Mouse (Mus musculus): ENCODE measurements around the gene Pi16.
"Not testable (repeated sequence)": the region's sequence is repeated elsewhere in the genome, so short reads cannot be mapped to it uniquely, and the experiment has no call there.

Gene Pi16

DNA sequence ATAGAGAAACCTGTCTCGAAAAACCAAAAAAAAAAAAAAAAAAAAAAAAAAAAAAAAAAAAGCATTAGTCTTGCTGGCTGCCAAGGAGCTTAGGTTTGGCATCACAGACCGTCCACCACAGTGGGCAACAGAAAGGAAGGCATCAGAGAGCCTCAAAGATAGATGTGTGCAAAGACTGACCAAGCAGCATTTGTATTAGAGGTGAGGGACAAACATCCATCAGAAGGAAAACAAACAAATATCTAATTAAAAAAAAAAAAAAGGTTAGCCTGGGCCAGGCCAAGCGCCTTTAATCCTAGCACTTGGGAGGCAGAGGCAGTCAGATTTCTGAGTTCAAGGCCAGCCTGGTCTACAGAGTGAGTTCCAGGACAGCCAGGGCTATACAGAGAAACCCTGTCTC, at the start of gene Pi16:
Pi16 (plus strand) TSS at position 301 of the 400 bp plus-strand sequence.
- DNase-seq (ENCODE audit: extremely low spot score, low read depth, low spot score) = not testable (repeated sequence)

DNA sequence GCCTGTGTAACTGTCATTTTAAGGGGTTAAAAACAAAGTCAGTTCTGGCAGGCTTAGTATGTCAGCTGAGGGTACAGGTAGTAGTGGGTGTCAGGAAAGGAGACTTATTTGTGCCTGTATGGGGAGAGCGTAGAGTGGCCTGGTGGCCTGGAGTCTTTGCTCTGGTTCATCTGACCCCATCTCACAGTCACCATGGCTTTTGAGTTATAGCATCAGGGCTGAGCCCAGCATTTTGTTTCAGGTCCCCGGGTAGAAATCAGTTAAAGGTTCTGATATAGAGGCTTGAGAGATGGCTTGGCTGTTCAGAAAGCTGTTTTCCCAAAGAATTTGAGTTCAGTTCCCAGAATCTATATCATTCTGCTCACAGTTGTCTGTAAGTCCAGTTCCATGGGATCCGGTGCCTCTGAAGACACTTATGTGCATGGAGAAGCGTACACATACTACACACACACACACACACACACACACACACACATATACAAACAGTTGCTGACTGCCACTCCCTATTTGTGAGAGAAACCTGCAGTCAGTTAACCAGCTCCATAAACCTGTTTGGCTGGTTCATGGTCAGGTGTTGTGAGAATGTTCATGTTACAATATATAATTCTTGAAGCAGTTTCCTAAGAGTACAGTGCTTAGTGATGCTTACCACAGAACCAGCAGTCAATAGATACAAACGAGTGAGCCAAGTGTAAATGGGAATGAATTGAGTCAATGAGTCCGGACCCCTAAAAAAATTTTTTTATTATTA, 49.4 kb upstream of the Pi16 start:
- no peak for DNase-seq (ENCODE audit: extremely low spot score, low read depth, low spot score)

DNA sequence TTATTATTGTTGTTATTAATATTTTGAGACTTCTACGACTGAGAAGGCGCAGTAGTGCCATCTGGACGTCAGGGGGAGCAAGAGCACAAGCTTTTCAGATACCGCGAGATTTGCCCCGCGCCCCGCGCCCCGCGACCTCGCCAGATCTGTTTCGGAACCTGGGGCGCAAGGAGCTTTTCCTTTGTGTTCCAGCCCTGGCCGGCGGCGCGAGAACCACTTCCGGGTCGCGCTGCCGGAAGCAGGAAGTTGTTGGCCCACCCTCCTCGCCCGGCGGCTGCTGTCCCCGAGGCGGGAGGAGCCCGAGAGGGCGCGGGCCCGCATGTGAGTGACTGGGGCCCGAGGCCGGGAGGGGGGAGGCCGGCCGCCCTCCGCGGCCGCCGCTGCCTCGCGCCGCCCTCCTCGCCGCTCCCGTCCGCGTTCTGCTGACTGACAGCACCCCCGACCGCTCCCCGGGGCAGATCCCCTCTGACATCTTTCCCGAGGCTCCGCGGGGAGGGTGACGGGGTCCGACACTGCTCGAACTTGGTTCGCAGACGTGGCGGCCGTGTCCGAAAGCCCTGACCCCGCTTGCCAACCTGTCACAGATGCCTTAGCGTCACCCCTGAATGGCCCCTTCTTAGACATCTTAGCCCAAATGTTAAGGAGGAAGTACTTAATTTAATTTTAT, 48.7 kb upstream of the Pi16 start, which contains the start of gene BC004004:
BC004004 (plus strand) TSS at position 107 of the 667 bp plus-strand sequence.
- DNase-seq (ENCODE audit: extremely low spot score, low read depth, low spot score) = peak; percentile 73

DNA sequence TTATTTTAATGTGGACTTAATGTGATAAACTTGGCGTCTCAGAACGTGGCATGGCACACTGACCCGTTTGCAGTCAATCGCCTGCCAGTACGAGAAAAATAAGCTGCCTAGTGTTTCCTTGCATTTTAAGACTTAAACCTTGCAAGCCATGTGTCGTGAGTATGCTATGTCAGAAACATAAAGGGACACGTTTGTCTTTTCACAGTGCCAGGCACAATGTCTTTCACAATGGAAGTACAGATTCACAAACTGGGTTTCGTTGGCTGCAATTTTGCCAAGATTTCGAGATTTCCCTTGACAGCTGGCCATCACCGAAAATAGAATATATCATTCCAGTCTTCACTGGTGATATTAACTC, 48.2 kb upstream of the Pi16 start:
- DNase-seq (ENCODE audit: extremely low spot score, low read depth, low spot score) = no peak

DNA sequence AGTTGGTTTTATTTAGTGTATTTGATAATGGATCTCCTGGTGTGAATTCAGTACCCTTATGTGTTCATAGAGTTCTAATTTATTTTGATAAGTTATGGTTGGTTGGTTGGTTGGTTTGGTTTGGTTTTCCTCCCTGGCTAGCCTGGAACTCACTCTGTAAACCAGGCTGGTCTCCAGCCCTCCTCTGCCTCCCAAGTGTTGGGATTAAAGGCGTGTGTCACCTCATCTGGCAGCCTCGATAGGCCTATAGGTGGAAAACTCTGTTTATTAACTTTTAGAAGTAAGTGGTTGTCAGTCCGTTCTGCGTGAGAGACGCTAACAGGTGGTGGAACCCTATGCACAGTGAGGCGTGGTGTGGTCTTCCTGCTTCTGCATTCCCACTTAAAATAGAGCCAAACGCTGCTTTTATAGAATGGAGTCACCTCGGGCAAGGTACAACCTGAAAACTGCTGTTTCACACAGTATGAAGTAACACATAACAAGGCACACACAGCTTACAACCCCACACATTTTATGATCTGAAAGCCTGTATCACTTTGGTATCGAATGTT, 47.3 kb upstream of the Pi16 start:
- no peak for DNase-seq (ENCODE audit: extremely low spot score, low read depth, low spot score)

DNA sequence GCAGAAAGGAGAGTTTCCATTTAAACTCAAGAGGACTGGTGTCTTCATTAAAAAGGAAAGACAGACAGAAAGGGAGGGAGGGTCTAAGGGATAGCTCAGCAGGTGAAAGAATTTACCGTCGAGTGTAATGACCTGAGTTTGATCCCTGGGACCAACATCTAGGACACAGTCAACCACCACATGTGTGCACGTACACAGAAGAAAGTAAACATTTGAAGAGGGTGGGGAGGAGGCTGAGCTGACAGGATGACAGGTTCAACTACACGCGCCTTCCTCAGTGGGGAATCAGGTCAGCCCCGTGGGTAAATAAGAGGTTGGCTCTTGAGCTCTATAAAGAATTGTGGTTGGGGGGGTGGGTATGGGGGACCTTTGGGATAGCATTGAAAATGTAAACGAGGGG, 44.3 kb upstream of the Pi16 start:
- no peak for DNase-seq (ENCODE audit: extremely low spot score, low read depth, low spot score)

DNA sequence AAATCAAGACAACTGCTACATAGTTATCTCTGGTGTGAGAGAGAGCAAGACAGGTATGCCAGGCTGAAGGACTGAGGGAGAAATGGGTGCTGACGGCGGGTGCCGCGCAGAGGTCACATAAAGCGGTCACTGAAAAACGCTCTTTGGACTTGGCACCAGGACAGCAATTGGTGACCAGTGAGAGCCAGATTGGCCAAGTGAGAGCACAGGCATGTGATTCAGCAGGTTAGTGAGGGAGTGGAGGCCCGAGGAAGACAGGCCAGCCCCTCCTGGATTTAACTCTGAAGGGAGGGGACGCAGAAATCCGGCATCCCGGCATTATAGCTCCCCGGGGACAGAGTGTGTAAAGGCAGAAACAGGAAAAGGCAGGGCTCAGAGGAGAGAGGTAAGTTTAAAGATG, 43.6 kb upstream of the Pi16 start:
- no peak for DNase-seq (ENCODE audit: extremely low spot score, low read depth, low spot score)

DNA sequence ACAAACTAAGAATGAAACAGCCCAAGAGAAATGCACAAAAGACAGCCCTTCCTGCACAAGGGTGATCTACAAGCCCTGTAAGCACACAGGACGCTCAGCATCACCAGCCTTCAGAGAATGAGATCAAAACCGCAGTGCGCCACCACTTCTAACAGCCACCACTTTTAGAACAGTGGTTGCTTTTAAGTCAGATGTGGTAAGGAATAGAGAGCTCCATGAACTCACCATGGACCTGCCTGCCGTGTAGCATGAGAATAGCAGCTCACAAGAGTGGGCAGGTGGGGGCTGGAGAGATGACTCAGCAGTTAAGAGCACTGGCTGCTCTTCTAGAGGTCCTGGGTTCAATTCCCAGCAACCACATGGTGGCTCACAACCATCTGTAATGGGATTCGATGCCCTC, 37.1 kb upstream of the Pi16 start:
- no peak for DNase-seq (ENCODE audit: extremely low spot score, low read depth, low spot score)

DNA sequence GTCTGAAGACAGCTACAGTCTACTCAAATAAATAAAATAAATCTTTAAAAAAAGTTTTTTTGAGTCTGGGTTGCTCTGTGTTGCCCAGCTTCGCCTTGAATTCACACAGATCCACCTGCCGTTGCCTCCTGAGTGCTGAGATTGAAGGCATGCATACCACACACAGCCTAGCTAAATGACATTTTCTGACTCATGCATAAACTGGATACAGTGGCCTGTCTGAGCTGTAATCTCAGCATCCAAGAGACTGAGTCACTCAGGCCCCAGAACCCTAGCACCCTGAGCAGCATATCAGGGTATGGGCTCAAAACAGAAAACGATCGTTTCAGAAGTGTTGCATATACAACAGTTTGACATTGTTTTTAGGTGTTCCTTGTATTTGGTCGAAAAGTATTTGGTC, 35.9 kb upstream of the Pi16 start:
- no peak for DNase-seq (ENCODE audit: extremely low spot score, low read depth, low spot score)

DNA sequence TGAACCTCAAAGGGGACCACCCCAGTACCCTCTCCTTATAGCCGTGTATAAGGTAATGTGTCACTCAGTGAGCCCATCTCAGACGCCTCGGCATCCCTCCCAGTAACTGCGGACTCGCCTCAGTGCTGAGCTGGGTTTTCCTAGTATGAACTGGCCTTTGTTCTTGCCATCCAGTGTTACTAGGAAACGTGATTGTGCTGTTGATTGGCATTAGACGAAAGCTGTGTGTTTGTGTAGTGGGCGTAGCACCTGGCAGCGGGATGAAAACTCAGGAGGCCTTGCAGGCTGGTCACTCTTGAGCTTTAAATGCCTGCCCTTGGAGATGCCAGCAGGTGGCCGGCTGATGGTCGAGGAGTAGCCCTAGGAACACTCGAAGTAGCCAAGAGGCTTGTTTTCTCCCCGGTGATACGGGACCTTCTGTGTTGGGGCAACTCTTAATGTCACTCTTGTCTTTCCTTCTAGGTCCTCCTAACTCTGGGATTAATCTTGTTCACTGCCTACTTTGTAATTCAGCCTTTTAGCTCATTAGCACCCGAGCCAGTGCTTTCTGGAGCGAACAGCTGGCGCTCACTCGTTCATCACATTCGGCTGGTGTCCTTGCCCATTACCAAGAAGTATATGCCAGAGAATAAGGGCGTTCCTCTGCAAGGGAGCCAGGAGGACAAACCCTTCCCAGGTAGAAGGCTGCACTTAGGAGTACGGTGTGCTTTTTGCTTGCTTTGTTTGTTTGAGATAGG, 35.1 kb upstream of the Pi16 start:
- no peak for DNase-seq (ENCODE audit: extremely low spot score, low read depth, low spot score)

DNA sequence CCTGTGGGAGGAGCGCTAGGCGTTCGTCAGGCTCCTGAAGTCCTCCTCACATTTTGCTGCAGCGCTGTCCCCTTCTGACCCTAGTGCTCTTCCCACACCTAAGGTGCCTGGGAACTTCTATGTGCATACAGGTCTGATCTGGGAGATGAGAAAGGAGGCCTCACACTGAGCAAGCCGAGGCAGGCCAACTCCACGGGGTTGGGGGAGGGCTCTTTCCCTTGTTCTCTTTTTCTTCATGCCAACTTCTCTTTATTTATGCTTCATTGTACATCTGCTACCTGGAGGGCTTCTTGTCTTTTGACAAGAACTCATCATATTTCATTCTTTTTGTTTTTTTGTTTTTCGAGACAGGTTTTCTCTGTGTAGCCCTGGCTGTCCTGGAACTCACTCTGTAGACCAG, 25.7 kb upstream of the Pi16 start:
- no peak for DNase-seq (ENCODE audit: extremely low spot score, low read depth, low spot score)

DNA sequence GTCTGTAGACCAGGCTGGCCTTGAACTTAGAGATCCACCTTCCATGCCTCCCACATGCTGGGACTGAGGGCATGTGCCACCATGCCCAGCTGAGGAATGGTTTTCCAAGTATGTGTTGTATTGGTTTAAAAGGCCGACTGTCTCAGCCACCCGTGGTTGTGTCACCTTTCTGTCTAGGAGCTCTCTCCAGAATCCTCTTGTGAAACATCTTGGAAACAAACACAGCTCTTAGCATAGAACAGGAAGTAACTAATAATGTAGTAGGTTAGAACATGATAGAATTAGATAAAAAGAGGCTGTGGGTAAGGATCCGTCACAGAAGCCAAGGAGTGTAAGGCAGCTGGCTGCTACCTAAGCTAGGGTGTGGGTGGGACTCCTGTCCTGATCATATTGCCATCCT, 24.5 kb upstream of the Pi16 start:
- no peak for DNase-seq (ENCODE audit: extremely low spot score, low read depth, low spot score)

DNA sequence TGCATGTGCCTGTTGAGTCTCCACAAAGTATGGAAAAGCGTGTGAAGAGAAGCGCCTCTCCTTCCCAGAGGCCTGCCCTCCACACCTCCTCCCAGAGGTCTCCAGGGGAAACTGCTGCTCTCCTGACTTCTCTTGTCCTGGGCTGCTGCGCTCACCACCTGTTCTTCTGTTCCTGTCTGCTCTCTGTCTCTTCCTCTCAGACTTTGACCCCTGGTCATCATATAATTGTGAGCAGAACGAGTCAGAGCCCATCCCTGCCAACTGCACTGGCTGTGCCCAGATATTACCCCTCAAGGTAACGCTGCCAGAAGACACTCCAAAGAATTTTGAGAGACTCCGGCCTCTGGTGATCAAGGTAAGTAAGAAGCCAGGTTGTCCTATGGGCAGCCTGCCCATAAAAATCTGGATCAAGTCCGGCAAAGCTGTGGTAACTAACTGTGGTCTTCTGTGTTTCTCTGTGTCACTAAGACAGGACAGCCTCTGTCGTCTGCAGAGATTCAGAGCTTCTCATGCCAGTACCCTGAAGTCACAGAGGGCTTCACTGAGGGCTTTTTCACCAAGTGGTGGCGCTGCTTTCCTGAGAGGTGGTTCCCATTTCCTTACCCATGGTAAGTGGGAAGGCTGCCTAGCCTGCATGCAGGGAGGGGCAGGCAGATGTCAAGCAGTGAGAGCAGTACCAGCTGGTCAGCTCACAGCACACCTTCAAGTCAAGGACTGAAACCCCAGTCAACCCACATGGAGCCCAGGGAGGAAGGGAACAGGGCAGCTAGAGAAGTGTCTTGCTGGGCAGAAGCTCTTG, 23.5 kb upstream of the Pi16 start:
- no peak for DNase-seq (ENCODE audit: extremely low spot score, low read depth, low spot score)

DNA sequence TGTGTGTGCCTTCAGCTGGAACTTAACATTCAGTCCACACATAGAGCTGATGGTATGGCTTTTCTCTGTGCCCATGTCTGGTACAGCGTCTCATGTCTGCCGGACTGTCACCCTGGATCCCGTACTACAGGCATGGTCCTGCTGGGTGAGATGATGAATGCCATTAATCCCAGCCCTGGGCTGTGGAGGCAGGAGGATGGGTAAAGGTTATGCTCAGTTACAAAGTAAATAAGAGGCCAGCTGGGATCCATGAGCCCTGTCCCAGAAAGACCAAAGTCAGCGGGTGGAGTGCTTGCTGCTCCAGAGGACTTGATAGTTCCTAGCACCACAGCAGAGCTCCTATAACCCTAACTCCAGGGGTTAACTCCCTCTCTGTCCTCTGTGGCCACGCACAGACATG, 21.6 kb upstream of the Pi16 start:
- DNase-seq (ENCODE audit: extremely low spot score, low read depth, low spot score) = no peak

DNA sequence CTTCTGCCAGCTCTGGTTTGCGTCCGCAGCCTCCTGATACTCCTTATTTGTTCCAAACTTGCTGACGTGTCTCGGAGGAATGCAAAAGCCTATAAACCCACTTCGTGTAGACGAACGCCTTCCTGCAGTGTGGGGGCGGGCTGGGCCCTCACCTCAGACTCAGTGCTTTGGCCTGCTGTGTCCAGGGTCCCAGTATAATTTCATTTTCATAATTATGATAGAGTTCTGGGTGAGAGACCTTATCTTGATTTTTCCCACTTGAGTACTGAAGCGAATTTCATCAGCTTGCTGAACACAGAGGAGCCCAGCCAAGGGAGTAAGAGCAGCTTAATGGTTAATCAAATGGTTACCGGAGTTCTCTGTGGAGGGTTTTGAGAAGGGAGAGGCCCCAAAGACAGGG, 20.2 kb upstream of the Pi16 start:
- DNase-seq (ENCODE audit: extremely low spot score, low read depth, low spot score) = no peak

DNA sequence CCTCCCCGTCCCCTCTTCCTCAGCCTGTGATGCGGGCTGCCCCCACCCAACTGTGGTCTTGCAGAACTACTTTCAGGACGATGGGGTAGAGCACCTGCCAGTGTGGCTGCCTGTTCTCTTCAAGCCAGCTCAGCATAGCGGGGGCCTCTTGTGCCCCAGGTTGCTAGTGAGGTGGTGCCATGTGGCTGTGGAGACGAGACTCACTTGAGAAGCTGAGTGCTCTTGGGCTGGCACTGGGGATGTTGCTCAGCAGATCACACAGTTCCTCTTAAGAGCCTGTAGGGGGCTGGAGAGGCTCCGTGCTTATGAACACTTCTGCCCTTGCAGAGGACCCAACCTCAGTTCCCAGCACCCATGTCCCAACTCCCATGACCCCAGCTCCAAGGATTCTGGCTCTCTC, 19.7 kb upstream of the Pi16 start:
- DNase-seq (ENCODE audit: extremely low spot score, low read depth, low spot score) = no peak

DNA sequence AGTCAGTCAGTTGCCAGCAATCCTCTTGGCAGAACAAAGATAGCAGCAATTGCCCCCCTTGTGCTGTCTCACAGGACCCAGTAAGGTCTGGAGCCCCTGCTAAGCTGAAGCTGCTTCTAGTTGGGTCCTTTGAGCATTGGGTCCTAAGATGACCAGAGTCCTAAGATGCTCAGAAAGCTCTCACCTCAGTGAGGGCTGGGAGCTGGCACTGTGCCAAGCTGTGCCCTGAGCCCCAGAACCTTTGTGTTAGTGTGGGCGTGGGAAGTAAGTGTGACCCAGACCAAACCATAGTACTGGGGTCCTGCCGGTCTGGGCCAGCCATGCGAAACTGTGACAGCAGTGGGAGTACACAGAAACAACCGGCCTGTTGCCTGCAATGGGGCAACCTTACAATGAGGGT, 18.2 kb upstream of the Pi16 start:
- DNase-seq (ENCODE audit: extremely low spot score, low read depth, low spot score) = no peak

DNA sequence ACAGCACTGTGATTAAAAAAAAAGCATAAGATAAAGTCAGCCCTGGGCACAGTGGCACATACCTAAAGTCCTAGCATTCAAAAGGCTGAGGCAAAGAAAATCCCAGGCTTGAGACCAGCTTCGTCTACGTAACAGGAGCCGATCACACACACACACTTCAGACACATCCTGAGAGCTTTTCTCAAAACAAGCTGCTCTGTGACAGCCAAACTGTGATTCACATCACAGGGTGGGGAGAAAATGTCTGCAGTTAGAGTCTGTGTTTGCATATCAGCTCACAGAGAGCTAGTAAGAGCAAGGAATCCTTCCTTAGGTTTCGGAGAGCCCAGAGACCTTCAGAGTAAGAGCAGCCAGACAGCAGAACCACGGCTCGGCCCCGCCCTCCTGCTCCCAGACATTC, 16.6 kb upstream of the Pi16 start:
- DNase-seq (ENCODE audit: extremely low spot score, low read depth, low spot score) = no peak

DNA sequence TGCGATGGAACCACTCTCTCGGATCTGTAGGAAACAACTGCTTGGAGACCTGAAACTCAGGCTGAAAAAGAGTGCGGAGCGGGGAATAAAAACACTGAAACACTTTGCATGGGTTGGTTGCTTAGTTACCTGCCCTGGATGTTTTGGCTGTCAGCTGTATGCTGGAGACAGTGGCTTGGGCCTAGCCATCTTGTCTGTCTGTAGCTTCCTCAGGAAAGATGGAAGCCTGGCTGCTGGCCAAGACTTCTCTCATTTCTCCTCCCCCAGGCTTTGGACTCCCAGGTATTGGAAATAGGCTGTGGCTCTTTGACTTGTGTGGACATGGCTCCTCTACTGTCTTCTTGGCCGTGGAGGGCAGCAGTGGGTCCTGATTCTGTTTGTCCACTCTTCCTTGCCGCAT, 16.1 kb upstream of the Pi16 start:
- DNase-seq (ENCODE audit: extremely low spot score, low read depth, low spot score) = no peak

DNA sequence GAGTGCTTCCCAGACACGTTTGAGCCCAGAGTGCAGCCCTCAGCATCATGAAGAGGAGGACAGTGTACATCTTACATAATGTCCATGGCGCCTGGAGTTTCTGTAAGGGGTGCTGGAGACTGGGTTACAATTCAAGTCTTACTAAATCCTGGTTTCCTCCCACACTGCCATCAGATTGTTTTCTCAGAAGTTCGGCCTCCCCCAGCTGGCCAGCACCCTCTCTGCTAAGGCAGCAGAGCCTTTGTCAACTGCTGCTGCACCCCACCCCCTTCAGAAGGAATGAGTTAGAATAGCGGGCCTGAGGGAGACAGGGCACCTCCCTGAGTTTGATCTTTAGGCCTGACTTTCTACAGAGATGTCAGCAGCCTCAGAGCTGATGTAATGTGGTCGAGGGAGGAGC, 15.3 kb upstream of the Pi16 start:
- no peak for DNase-seq (ENCODE audit: extremely low spot score, low read depth, low spot score)

DNA sequence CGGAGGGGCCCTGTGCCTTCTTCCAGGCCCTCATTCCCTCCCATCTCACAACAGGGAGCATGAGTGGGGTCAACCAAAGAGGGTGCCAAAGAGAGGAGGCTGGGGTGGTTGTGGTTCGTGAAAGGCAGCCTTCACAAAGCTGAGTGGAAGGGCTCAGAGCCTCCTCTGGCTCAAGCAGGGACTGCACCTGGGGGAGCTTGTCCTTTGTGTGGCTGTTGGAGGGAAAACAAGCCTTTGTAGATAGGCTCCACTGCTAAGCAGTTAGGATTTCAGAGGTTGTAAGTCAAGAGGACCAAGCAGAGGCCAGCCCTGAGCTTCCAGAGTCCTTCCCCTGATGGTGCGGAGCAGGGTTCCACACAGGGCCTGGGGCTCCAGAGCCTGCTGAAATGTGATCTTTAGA, 14.4 kb upstream of the Pi16 start:
- DNase-seq (ENCODE audit: extremely low spot score, low read depth, low spot score) = no peak
